Mouse (Mus musculus) liver, adult 2 months (tissue): ENCODE measurements around the gene Anpep. TPM values are rescaled to one million over a fixed set of nuclear protein-coding genes. Genes with fewer than 3 reads are reported as not detected.
"Not testable (repeated sequence)": the region's sequence is repeated elsewhere in the genome, so short reads cannot be mapped to it uniquely, and the experiment has no call there.

Experiments
- DNase-seq: peaks from one replicate; pipeline ENCODE4 v3.0.0-alpha.2; 2011; ENCODE audit warnings: low read depth, low spot score; ENCODE audit errors: extremely low read depth
- H3K27ac ChIP-seq: fragments of 200-500 bp; replicated peaks from 2 replicates; pipeline ENCODE4 v1.5.1; 2012; ENCODE audit warnings: low read depth, mild to moderate bottlenecking, control low read depth, inconsistent platforms, low read length; ENCODE audit not compliant: insufficient read depth
- H3K27me3 ChIP-seq: fragments of 200-500 bp; 2 replicates; pipeline ENCODE4 v1.6.1; 2012; ENCODE audit warnings: mild to moderate bottlenecking, moderate library complexity, low read length, inconsistent platforms; ENCODE audit not compliant: control insufficient read depth, insufficient read depth
- H3K36me3 ChIP-seq: fragments of 200-500 bp; 2 replicates; pipeline ENCODE4 v1.6.1; 2012; ENCODE audit warnings: low read length, inconsistent platforms; ENCODE audit not compliant: control insufficient read depth, insufficient read depth
- H3K4me1 ChIP-seq: fragments of 200-500 bp; 2 replicates; pipeline ENCODE4 v1.6.1; 2011; ENCODE audit warnings: low read length; ENCODE audit not compliant: control insufficient read depth, insufficient read depth
- H3K4me3 ChIP-seq: fragments of 200-500 bp; 2 replicates; pipeline ENCODE4 v1.5.1; 2011; ENCODE audit warnings: low read depth, mild to moderate bottlenecking, control low read depth, low read length, moderate library complexity; ENCODE audit not compliant: insufficient read depth
- H3K79me2 ChIP-seq: fragments of 200-500 bp; 2 replicates; pipeline ENCODE4 v1.6.1; 2012; ENCODE audit warnings: inconsistent platforms, mild to moderate bottlenecking, low read length, moderate library complexity; ENCODE audit not compliant: control insufficient read depth, insufficient read depth
- H3K9ac ChIP-seq: fragments of 200-500 bp; 2 replicates; pipeline ENCODE4 v1.6.1; 2012; ENCODE audit warnings: low read depth, mild to moderate bottlenecking, control low read depth, inconsistent platforms, low read length
- CTCF ChIP-seq: fragments of 200-500 bp; IDR thresholded peaks from 2 replicates; pipeline ENCODE4 v1.5.1; 2011; ENCODE audit warnings: low read depth, low read length, control low read depth
- POLR2A ChIP-seq: fragments of 200-500 bp; IDR thresholded peaks from 2 replicates; pipeline ENCODE4 v1.6.1; 2011; ENCODE audit warnings: low read length, control low read depth; ENCODE audit not compliant: insufficient read depth; ENCODE audit errors: extremely low read depth
- WGBS: fragments of 180-500 bp; shearing (Covaris S2); methylation state at CpG from one replicate; pipeline ENCODE4 v1.1.7; 2018; 5-methylcytosine and 5-hydroxymethylcytosine counted together
- polyA plus RNA-seq: library from polyadenylated mRNA; depleted of rRNA; stranded (reverse); fragments of >200 nt; gene quantifications from 2 replicates; pipeline ENCODE4 v1.2.3, GENCODE M21; 2012
- total RNA-seq: library from RNA; depleted of rRNA; stranded (reverse); fragments of >200 nt; gene quantifications from 2 replicates; pipeline ENCODE4 v1.2.3, GENCODE M21; 2014

Gene Anpep
- total and polyA plus RNA-seq, 2 experiments: 31.4 to 92.5 TPM

DNA sequence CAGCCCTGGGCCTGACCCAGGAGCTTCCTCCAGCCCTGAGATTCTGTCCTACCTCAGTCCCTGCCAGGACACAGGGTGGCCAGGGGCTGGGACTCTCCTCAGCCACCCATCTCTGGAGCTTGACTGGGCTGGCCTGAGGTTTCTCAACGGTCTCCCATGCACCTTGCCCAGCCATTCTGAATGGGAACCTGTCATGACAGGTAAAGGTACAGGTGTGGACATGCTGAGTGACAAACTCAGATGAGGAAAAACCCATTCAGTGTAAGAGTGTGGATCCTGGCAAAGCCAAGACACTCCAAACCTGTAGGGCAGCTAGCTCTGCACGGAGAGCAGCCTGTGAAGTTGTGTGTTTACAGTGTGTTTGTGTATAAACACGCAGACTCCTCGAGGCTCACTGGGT lies 60.5 kb downstream of the Anpep start:
- Histone ChIP-seq H3K36me3 (no peaks in the 10 kb centered on the region), H3K9ac (no peak overlapping the region), H3K27ac (no peak overlapping the region), H3K4me1 (peaks cover 3% of the 10 kb centered on the region; the same call in 1 of the 2 replicates), H3K4me3 (no peak overlapping the region), H3K27me3 (no peaks in the 10 kb centered on the region), H3K79me2 (no peaks in the 10 kb centered on the region)
- 85% methylated on average over 4 of the region's 4 CpGs for WGBS
- no peak for TF ChIP-seq CTCF
- no peak for TF ChIP-seq POLR2A
- no peak for DNase-seq

DNA sequence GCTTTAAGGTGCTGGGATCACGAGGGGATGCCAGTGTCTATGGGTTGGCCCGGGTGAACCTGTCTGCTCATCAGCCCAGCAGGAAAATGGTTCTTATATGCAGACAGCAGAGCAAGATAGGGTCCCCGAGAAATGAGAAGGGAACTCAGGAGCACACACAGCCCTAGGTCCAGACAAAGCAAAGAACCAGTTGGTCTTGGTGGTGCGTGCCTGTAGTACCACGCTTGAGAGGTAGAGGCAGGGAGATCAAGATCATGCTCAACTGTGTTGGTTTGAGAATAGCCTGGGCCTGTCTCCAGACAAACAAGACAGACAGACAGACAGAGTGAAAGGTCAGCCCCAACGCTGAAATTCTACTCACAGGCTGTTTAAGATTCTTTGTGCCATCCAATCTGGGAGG lies 61.4 kb downstream of the Anpep start:
- Histone ChIP-seq H3K27ac (no peak overlapping the region), H3K4me1 (peaks cover 3% of the 10 kb centered on the region; the same call in 1 of the 2 replicates), H3K4me3 (no peak overlapping the region), H3K79me2 (no peaks in the 10 kb centered on the region), H3K9ac (no peak overlapping the region), H3K36me3 (no peaks in the 10 kb centered on the region), H3K27me3 (no peaks in the 10 kb centered on the region)
- TF ChIP-seq CTCF (no peak), POLR2A (no peak)
- DNase-seq: no peak
- 69% methylated on average over 6 of the region's 6 CpGs for WGBS

DNA sequence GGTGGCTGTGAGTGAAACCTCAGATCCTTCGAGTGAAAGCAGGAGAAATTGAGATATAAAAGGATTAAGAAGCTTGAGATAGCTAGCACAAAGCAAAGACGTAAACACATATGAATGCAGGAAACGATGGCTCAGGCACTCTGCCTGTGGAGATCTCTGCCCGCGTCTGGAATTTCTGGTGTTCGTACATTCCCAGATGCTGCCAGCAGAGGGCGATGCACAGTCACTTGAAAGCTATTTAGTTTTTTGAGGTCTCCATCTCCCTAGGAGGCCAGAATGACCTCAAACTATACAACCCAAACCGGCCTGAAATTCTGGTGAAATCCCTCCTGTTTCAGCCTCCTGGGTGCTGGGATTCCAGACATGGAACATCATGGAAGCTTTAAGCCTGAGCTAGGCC lies 61.8 kb downstream of the Anpep start:
- Histone ChIP-seq H3K4me1 (peaks cover 2% of the 10 kb centered on the region; the same call in 1 of the 2 replicates), H3K79me2 (no peaks in the 10 kb centered on the region), H3K9ac (no peak overlapping the region), H3K36me3 (no peaks in the 10 kb centered on the region), H3K27me3 (no peaks in the 10 kb centered on the region), H3K27ac (no peak overlapping the region), H3K4me3 (no peak overlapping the region)
- WGBS: 2% methylated on average over 8 of the region's 8 CpGs
- DNase-seq: peak; percentile 49
- TF ChIP-seq CTCF: peak; percentile 80
- TF ChIP-seq POLR2A: no peak

DNA sequence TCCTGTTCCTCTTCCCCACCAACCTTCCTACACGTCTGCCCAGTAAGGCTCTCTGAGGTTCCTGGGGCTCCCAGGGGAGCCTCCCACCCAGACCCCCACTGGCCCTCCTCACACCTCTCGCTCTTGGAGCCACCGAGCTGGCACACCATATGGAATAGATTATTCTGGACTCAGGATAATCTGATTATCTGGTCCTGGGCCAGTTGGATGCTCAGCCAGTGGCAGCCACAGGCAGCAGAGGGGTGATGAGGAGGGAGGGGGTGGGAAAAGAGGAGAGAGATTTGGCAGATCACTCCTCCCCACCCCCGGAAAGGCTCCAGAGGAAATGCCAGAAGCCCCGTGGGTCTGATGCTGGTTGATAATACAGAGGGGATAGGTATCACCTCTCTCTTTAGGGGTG lies 62.3 kb downstream of the Anpep start:
- WGBS: 28% methylated on average over 5 of the region's 5 CpGs
- H3K4me1 ChIP-seq: no peaks in the 10 kb centered on the region
- H3K36me3 ChIP-seq: no peaks in the 10 kb centered on the region
- H3K4me3 ChIP-seq: no peak overlapping the region
- DNase-seq: no peak
- H3K9ac ChIP-seq: no peak overlapping the region
- H3K27ac ChIP-seq: no peak overlapping the region
- no peak for TF ChIP-seq CTCF
- no peak for TF ChIP-seq POLR2A
- no peaks in the 10 kb centered on the region for H3K79me2 ChIP-seq
- H3K27me3 ChIP-seq: no peaks in the 10 kb centered on the region

DNA sequence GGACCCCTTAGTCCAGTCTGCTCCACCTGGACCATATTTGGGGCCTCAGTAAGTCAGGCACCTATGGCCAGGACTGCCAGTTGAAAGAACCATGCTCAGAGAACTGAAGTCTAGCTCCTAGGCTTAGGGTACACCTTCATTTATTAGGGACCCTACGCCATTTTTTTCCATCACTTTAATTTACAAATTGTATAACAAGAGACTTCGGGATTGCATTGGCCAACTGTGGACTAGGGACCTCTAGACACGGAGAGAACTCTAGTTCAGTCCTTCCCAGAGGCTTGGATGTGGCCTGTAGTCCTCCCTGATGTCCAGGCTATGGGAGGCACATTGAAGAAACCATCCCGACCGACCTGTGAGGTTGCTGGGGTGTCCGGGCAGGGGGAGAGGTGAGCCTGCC lies 67.2 kb downstream of the Anpep start, which contains the start of gene Mesp1:
TSS of gene Mesp1 (minus strand) at position 101 of the 400 bp plus-strand sequence.
- TF ChIP-seq CTCF: no peak
- TF ChIP-seq POLR2A: no peak
- Histone ChIP-seq H3K27me3 (peaks cover 5% of the 10 kb centered on the region), H3K9ac (peak within 1 kb of the TSS; percentile 68), H3K27ac (no peak within 1 kb of the TSS), H3K79me2 (no peaks in the 10 kb centered on the region), H3K36me3 (no peaks in the 10 kb centered on the region), H3K4me3 (peak within 1 kb of the TSS; percentile 58), H3K4me1 (peaks cover 4% of the 10 kb centered on the region)
- 87% methylated on average over 6 of the region's 6 CpGs for WGBS
- no peak for DNase-seq

DNA sequence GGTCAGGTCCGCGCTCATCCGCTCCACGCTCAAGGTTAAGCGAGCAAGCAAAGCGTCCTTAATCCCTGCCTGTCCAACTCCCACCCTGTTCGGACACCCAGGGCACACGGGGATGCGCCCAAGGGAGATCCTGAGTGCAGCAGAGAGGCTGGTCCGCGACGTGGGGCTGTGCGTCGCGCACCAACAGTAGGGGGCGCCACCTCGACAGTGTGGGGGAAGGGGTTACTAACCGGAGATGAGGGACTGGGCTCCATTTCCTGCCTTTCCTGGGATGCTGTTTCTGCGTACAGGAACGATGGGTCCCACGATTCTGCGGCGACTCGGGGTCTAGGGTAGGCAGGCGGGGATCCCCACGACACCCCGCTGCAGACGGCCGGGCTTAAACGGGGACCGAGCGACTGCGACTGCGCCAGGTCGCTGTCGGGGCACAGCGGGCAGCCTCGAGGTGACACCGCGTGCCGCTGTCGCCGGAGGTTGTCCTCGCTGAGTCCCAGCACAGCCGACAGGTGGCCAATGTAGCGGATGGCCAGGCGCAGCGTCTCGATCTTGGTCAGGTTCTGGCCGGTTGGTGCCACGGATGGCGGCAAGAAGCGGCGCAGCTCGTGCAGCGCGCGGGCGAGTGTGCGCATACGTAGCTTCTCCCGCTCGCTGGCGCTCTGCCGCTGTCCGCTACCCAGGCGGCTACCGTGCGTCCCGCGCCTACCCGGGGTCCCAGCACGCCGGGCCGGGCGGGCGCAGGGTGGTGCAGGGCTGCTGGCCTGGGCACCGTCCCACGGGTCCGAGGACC lies 68.0 kb downstream of the Anpep start:
- 3% methylated on average over 80 of the region's 80 CpGs for WGBS
- Histone ChIP-seq H3K79me2 (no peaks in the 10 kb centered on the region), H3K9ac (peak overlapping the region; percentile 68), H3K27ac (no peak overlapping the region), H3K27me3 (peaks cover 5% of the 10 kb centered on the region), H3K4me3 (peak overlapping the region; percentile 58), H3K36me3 (no peaks in the 10 kb centered on the region), H3K4me1 (peaks cover 4% of the 10 kb centered on the region)
- TF ChIP-seq POLR2A (no peak), CTCF (peak; percentile 89)
- DNase-seq: peak; percentile 36

DNA sequence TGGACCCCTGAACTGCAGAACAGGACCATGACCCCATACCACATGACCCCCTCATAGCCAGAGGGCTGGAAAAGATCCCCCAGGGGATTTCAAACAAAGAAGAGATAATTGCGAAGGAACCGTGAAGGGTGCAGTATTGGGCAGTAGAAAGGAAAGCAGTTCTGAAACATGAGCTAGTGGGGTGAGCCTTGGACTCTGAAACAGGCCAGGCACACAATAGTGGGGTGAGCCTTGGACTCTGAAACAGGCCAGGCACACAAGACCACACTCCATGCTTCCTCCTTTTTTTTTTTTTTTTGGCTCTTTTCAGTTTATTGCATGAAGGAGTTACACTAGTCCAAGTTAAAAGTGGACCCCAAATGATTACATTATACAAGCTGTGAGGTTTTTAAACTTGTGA lies 71.0 kb downstream of the Anpep start:
- not testable (repeated sequence) for H3K27me3 ChIP-seq

More for the DNA sequence above, 71.0 kb downstream of the Anpep start:
- H3K9ac ChIP-seq: peak overlapping the region; percentile 16; the same call in 1 of the 2 replicates
- H3K4me1 ChIP-seq, H3K79me2 ChIP-seq, H3K4me3 ChIP-seq, H3K27ac ChIP-seq, H3K36me3 ChIP-seq: not testable (repeated sequence)
- 27% methylated on average over 2 of the region's 2 CpGs for WGBS
- DNase-seq: peak; percentile 75
